Mouse (Mus musculus) lung, adult 2 months (tissue): ENCODE results near the gene Irf1.

Experiments
- CTCF ChIP-seq: fragments of 200-500 bp; IDR thresholded peaks from 2 replicates; pipeline ENCODE4 v1.5.1; 2011; ENCODE audit warnings: mild to moderate bottlenecking, low read length, control low read depth; ENCODE audit not compliant: insufficient read depth
- POLR2A ChIP-seq: fragments of 200-500 bp; IDR thresholded peaks from 2 replicates; pipeline ENCODE4 v1.6.1; 2011; ENCODE audit warnings: low read depth, mild to moderate bottlenecking, control low read depth, low read length, borderline replicate concordance; ENCODE audit errors: extremely low read depth

DNA sequence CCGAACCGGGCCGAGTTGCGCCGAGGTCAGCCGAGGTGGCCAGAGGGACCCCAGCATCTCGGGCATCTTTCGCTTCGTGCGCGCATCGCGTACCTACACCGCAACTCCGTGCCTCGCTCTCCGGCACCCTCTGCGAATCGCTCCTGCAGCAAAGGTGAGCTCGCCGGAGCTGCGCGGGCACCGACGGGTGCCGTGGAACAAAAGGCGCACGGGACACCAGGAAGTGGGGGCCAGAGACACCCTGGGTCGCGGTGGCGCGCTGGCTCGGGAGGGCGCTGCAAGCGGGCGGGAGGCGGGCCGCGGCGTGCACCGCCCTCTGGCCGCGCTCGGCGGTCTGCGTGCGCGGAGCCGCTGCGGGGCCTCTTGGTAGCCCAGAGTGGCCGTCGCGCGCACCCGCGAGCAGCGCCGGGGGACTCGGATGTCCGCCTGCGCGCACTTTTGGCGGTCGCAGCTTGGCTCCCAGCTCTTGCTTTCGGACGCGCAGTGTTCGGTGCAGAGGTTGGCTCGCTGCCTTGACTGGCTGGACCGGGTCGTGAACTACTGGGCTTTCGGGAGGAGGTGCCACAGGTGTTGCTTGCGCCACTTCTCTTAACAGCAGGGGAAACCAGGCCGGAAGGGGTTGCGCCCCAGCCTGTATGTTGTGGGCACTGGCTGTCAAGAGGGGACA is 444 bp downstream of the Irf1 start:
- TF ChIP-seq POLR2A, result no peak
- TF ChIP-seq CTCF, result no peak
